Mouse (Mus musculus): Measurements from ENCODE around the gene Atxn7l2. TPM values are rescaled to one million over a fixed set of nuclear protein-coding genes. Genes with fewer than 3 reads are reported as not detected.

Atxn7l2 gene
- total and polyA plus RNA-seq, 2 experiments: 0.28 to 2.0 TPM

GRCm38 (mm10) chr3:108166486-108167211 lies 44.1 kb downstream of the Atxn7l2 start:
- 37% methylated on average over 10 of the region's 11 CpGs for WGBS
- 0 out of 2 replicates have a peak, but pooled peaks cover 1% of the 10 kb centered on the region for H3K4me1 ChIP-seq (ENCODE audit: control insufficient read depth, insufficient read depth, low read length)

DNA sequence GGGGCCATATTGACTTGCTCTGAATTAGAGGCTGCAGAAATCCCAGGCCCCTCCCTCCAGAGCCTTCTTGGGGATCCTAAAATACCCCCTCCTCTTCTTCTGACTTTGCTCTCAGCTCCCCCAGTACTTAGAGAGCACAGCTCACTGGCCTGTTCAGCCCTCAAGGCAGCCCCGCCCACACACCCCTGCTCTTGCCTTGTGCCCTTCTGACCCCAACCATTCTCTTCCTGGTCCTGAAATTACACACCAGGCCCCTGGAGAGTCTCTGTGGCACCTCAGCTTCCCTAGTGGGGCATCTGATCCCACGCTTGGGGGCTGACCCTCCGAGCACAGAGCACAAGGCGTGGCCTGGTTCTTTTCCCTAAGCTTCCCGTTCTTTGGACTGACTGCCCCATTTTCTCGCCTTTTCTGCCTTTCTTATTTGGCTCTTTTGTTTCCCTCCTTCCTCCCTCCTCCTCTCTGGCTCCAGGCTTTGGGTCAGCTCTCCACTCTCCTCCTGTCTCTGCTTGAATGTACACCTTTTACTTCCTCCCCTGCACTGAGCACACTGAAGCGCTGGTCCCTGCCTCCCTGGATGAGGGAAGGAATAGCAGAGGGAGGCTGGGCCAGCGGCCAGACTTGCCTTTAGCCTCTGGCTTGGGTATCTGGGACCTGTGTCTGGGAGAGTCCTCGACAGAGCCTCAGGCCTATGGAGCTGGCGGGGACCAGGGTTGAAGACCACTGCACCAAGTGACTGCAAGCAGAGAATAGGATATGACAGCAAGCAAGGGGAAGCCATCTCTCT lies 45.0 kb downstream of the Atxn7l2 start:
- TF ChIP-seq CTCF (IDR thresholded peaks at IDR 0.05; ENCODE audit: low read depth, low read length) (no peak), POLR2A (IDR thresholded peaks at IDR 0.05; ENCODE audit: extremely low read depth, insufficient read depth, low read length) (no peak)
- no peak for DNase-seq (ENCODE audit: extremely low read depth, low read depth, low spot score)
- 80% methylated on average over 10 of the region's 10 CpGs for WGBS
- no peak overlapping the region for H3K4me3 ChIP-seq (ENCODE audit: insufficient read depth, low read depth, low read length)
- no peaks in the 10 kb centered on the region for H3K27me3 ChIP-seq (ENCODE audit: control insufficient read depth, insufficient read depth, low read length)
- no peaks in the 10 kb centered on the region for H3K79me2 ChIP-seq (ENCODE audit: control insufficient read depth, insufficient read depth, low read length)
- 0 out of 2 replicates have a peak, but pooled peaks cover 1% of the 10 kb centered on the region for H3K4me1 ChIP-seq (ENCODE audit: control insufficient read depth, insufficient read depth, low read length)
- no peaks in the 10 kb centered on the region for H3K36me3 ChIP-seq (ENCODE audit: control insufficient read depth, insufficient read depth, low read length)
- H3K9ac ChIP-seq (ENCODE audit: low read depth, low read length): no peak overlapping the region
- H3K27ac ChIP-seq (replicated peaks; ENCODE audit: insufficient read depth, low read depth, low read length): no peak overlapping the region

More at GRCm38 (mm10) chr3:108166486-108167211, 44.1 kb downstream of the Atxn7l2 start:
- DNase-seq (ENCODE audit: extremely low read depth, low read depth, low spot score): no peak
- H3K9ac ChIP-seq (ENCODE audit: low read depth, low read length): no peak overlapping the region
- TF ChIP-seq CTCF (IDR thresholded peaks at IDR 0.05; ENCODE audit: low read depth, low read length) (peak; percentile 16; the same call in 1 of the 2 replicates), POLR2A (IDR thresholded peaks at IDR 0.05; ENCODE audit: extremely low read depth, insufficient read depth, low read length) (no peak)
- no peaks in the 10 kb centered on the region for H3K36me3 ChIP-seq (ENCODE audit: control insufficient read depth, insufficient read depth, low read length)
- H3K27me3 ChIP-seq (ENCODE audit: control insufficient read depth, insufficient read depth, low read length): no peaks in the 10 kb centered on the region
- H3K27ac ChIP-seq (replicated peaks; ENCODE audit: insufficient read depth, low read depth, low read length): no peak overlapping the region
- H3K79me2 ChIP-seq (ENCODE audit: control insufficient read depth, insufficient read depth, low read length): no peaks in the 10 kb centered on the region
- no peak overlapping the region for H3K4me3 ChIP-seq (ENCODE audit: insufficient read depth, low read depth, low read length)

DNA sequence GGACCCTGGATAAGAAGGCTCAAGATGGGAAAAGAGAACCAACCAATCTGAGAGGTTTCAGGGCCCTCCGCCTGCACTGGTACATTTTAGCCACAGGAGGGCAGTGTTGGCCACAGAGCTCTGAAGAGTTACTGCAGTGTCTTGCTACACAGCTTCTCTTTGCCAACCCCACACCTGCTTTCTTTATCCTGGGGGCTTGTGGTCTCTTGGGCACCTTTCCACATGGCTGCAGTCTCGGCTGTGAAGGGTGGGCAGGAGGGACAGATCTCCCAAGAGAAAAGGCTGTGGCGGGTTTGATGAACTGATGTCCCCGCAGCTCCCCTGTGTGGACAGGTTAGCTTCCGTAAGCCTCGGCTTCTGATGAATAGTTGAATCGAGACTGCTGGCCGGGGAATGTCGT lies 45.9 kb downstream of the Atxn7l2 start:
- H3K27ac ChIP-seq (replicated peaks; ENCODE audit: insufficient read depth, low read depth, low read length): no peak overlapping the region
- H3K4me3 ChIP-seq (ENCODE audit: insufficient read depth, low read depth, low read length): no peak overlapping the region
- no peaks in the 10 kb centered on the region for H3K79me2 ChIP-seq (ENCODE audit: control insufficient read depth, insufficient read depth, low read length)
- no peak overlapping the region for H3K9ac ChIP-seq (ENCODE audit: low read depth, low read length)
- 0 out of 2 replicates have a peak, but pooled peaks cover 1% of the 10 kb centered on the region for H3K4me1 ChIP-seq (ENCODE audit: control insufficient read depth, insufficient read depth, low read length)
- DNase-seq (ENCODE audit: extremely low read depth, low read depth, low spot score): peak; percentile 39
- WGBS: 18% methylated on average over 9 of the region's 9 CpGs
- TF ChIP-seq CTCF (IDR thresholded peaks at IDR 0.05; ENCODE audit: low read depth, low read length): peak; percentile 88
- TF ChIP-seq POLR2A (IDR thresholded peaks at IDR 0.05; ENCODE audit: extremely low read depth, insufficient read depth, low read length): no peak
- H3K27me3 ChIP-seq (ENCODE audit: control insufficient read depth, insufficient read depth, low read length): no peaks in the 10 kb centered on the region
- H3K36me3 ChIP-seq (ENCODE audit: control insufficient read depth, insufficient read depth, low read length): no peaks in the 10 kb centered on the region

GRCm38 (mm10) chr3:108164091-108164490 lies 46.6 kb downstream of the Atxn7l2 start:
- Histone ChIP-seq H3K9ac (ENCODE audit: low read depth, low read length) (no peak overlapping the region), H3K27ac (replicated peaks; ENCODE audit: insufficient read depth, low read depth, low read length) (no peak overlapping the region), H3K27me3 (ENCODE audit: control insufficient read depth, insufficient read depth, low read length) (no peaks in the 10 kb centered on the region), H3K79me2 (ENCODE audit: control insufficient read depth, insufficient read depth, low read length) (no peaks in the 10 kb centered on the region), H3K4me1 (ENCODE audit: control insufficient read depth, insufficient read depth, low read length) (0 out of 2 replicates have a peak, but pooled peaks cover 1% of the 10 kb centered on the region), H3K4me3 (ENCODE audit: insufficient read depth, low read depth, low read length) (no peak overlapping the region), H3K36me3 (ENCODE audit: control insufficient read depth, insufficient read depth, low read length) (no peaks in the 10 kb centered on the region)
- 64% methylated on average over 5 of the region's 5 CpGs for WGBS
- DNase-seq (ENCODE audit: extremely low read depth, low read depth, low spot score): no peak
- no peak for TF ChIP-seq POLR2A (IDR thresholded peaks at IDR 0.05; ENCODE audit: extremely low read depth, insufficient read depth, low read length)
- no peak for TF ChIP-seq CTCF (IDR thresholded peaks at IDR 0.05; ENCODE audit: low read depth, low read length)

- Histone ChIP-seq H3K4me1 (ENCODE audit: control insufficient read depth, insufficient read depth, low read length) (no peaks in the 10 kb centered on the region), H3K27ac (replicated peaks; ENCODE audit: insufficient read depth, low read depth, low read length) (no peak overlapping the region), H3K9ac (ENCODE audit: low read depth, low read length) (no peak overlapping the region), H3K36me3 (ENCODE audit: control insufficient read depth, insufficient read depth, low read length) (no peaks in the 10 kb centered on the region), H3K27me3 (ENCODE audit: control insufficient read depth, insufficient read depth, low read length) (no peaks in the 10 kb centered on the region), H3K4me3 (ENCODE audit: insufficient read depth, low read depth, low read length) (no peak overlapping the region), H3K79me2 (ENCODE audit: control insufficient read depth, insufficient read depth, low read length) (no peaks in the 10 kb centered on the region)
- WGBS: 90% methylated on average over 9 of the region's 9 CpGs
- no peak for DNase-seq (ENCODE audit: extremely low read depth, low read depth, low spot score)
- TF ChIP-seq CTCF (IDR thresholded peaks at IDR 0.05; ENCODE audit: low read depth, low read length) (no peak), POLR2A (IDR thresholded peaks at IDR 0.05; ENCODE audit: extremely low read depth, insufficient read depth, low read length) (no peak)
Observed at GRCm38 (mm10) chr3:108158383-108159037, 52.2 kb downstream of the Atxn7l2 start.
